Mouse (Mus musculus): ENCODE data around the gene Retreg3. TPM values are rescaled to one million over a fixed set of nuclear protein-coding genes. Genes with fewer than 3 reads are reported as not detected.
A peak's percentile ranks its signal among the peaks of the same experiment; 100 is the strongest.

The Retreg3 gene
- polyA plus RNA-seq, 1 experiment from 2014 or later = 10.5 TPM

DNA sequence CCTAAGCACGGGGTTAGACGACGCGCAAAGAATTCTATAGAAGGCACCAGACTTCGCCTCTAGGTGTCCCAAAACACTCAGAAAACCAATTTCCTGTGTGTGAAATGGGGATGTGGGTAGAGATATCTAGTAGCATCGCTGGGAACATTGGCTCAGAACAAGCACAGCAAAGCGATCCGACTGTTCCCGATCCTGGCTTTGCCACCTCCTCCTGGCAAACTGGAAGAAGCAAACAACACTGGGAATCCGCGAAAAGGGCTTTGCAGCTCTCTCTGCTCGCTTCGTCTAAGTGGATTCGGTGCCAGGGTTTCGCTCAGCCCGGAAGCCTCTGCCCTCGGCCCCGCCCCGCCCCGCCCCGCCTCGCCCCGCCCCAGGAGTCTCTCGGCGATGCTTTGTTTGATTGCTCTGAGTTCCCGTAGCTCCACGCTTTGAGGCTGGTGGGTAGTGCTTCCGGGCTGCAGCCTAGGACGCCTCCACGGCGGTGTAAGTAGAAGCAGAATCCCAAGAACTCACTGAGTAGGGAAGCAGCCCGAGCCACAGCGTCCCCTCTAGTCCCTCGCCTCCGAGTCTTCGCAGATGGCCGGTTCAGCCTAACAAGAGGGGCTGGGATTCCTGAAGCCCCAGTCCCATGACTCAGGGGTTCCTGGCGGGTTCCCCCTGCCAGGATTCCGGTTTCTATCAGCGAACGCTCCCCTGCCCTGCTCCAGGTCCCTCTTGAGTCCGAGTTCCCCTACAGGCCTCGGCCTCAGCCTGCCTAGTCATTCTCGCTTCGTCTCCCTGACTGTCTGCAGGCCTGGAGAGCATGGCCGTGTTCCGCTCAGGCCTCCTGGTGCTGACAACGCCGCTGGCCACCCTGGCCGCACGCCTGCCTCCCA, 37.2 kb downstream of the Retreg3 start, which contains the start of gene Coasy:
Gene Coasy, plus strand, starts transcription at position 358 of the 875 bp plus-strand sequence.
- Histone ChIP-seq H3K4me2 (replicated peaks; ENCODE audit: low read depth, low read length) (peak within 1 kb of the TSS; percentile 97), H3K4me3 (ENCODE audit: low read length) (peak within 1 kb of the TSS; percentile 84), H3K27me3 (ENCODE audit: control insufficient read depth, insufficient read depth, low read length) (peaks cover 40% of the 10 kb centered on the region), H3K9ac (ENCODE audit: low read depth, low read length) (peak within 1 kb of the TSS; percentile 94), H3K36me3 (ENCODE audit: control insufficient read depth, insufficient read depth, low read length) (0 out of 2 replicates have a peak, but pooled peaks cover 6% of the 10 kb centered on the region), H3K9me3 (ENCODE audit: control insufficient read depth, low read length) (no peaks in the 10 kb centered on the region), H3K27ac (ENCODE audit: low read depth, low read length) (peak within 1 kb of the TSS; percentile 90), H3K4me1 (ENCODE audit: control insufficient read depth, insufficient read depth, low read length) (peaks cover 14% of the 10 kb centered on the region)
- under 1% methylated on average over 51 of the region's 51 CpGs for WGBS
- ATAC-seq (ENCODE audit: low FRiP score, low TSS enrichment) = peak; percentile 90

DNA sequence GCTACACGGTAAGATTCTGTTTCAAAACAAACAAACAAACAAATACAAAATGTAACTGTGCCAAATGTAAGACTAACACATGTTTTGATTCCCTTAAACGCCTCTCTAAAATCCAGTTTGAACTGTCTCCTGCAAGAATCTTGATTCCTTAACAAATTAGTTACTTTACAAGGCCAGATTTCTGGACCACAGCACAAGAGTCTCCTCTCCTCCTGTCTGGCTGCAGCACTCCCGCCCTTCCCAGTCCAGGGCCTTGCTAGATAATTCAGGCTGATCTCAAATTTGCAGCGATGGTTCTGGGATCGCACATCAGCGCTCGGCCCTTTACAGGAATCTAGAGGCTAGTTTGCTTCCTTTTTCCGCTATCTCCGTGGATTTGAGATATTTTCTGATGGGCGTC, 38.0 kb downstream of the Retreg3 start:
- Histone ChIP-seq H3K27me3 (ENCODE audit: control insufficient read depth, insufficient read depth, low read length) (peaks cover 43% of the 10 kb centered on the region), H3K4me2 (replicated peaks; ENCODE audit: low read depth, low read length) (peak overlapping the region; percentile 97), H3K4me3 (ENCODE audit: low read length) (peak overlapping the region; percentile 84), H3K9ac (ENCODE audit: low read depth, low read length) (peak overlapping the region; percentile 51; the same call in 1 of the 2 replicates), H3K27ac (ENCODE audit: low read depth, low read length) (peak overlapping the region; percentile 14; the same call in 1 of the 2 replicates), H3K36me3 (ENCODE audit: control insufficient read depth, insufficient read depth, low read length) (0 out of 2 replicates have a peak, but pooled peaks cover 6% of the 10 kb centered on the region), H3K4me1 (ENCODE audit: control insufficient read depth, insufficient read depth, low read length) (peaks cover 14% of the 10 kb centered on the region), H3K9me3 (ENCODE audit: control insufficient read depth, low read length) (no peaks in the 10 kb centered on the region)
- no peak for ATAC-seq (ENCODE audit: low FRiP score, low TSS enrichment)
- 6% methylated on average over 10 of the region's 10 CpGs for WGBS

DNA sequence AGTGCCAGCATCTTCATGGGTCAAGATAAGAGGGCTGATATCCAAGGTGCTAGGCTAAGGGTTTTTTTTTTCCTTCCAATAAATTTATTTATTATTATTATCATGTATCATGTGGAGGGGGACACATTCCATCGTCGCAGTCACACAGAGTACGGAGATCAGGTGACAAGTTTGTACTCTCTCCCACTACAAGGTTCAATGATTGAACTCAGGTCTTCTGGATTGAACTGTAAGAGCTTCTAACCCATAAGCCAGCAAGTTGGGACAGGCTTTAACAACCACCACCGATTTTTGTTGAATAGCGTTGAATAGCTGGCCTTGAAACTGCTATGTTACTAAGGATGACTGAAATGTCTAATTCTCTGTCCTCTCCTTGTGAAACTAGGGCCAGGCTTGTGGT, 39.3 kb downstream of the Retreg3 start:
- Histone ChIP-seq H3K27me3 (ENCODE audit: control insufficient read depth, insufficient read depth, low read length) (peaks cover 43% of the 10 kb centered on the region), H3K36me3 (ENCODE audit: control insufficient read depth, insufficient read depth, low read length) (0 out of 2 replicates have a peak, but pooled peaks cover 1% of the 10 kb centered on the region), H3K4me2 (replicated peaks; ENCODE audit: low read depth, low read length) (no peak overlapping the region), H3K9me3 (ENCODE audit: control insufficient read depth, low read length) (no peaks in the 10 kb centered on the region), H3K4me1 (ENCODE audit: control insufficient read depth, insufficient read depth, low read length) (peaks cover 14% of the 10 kb centered on the region), H3K4me3 (ENCODE audit: low read length) (no peak overlapping the region), H3K9ac (ENCODE audit: low read depth, low read length) (no peak overlapping the region), H3K27ac (ENCODE audit: low read depth, low read length) (no peak overlapping the region)
- ATAC-seq (ENCODE audit: low FRiP score, low TSS enrichment) = no peak
- 66% methylated on average over 5 of the region's 5 CpGs for WGBS

DNA sequence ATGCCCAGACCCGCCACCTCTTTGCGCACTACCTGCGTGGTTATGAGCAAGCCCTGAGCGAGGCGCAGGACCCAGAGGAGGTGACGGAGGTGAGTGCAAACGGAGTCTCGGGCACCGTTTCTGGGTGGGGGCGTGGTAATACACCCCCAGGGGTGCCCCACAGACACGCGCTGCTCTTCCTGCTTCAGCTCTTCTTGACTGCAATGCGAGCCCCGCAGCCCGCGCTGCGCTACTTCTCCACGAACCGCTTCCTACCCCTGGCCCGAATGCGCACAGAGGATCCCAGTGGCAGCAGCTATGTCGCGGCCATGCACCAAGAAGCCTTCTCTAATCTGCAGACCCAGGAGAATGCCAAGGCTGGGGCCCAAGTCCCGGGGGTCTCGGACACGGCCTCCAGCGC, 39.9 kb downstream of the Retreg3 start:
- Histone ChIP-seq H3K27ac (ENCODE audit: low read depth, low read length) (no peak overlapping the region), H3K36me3 (ENCODE audit: control insufficient read depth, insufficient read depth, low read length) (no peaks in the 10 kb centered on the region), H3K4me2 (replicated peaks; ENCODE audit: low read depth, low read length) (peak overlapping the region; percentile 8), H3K4me3 (ENCODE audit: low read length) (peak overlapping the region; percentile 4), H3K27me3 (ENCODE audit: control insufficient read depth, insufficient read depth, low read length) (peaks cover 43% of the 10 kb centered on the region), H3K4me1 (ENCODE audit: control insufficient read depth, insufficient read depth, low read length) (peaks cover 14% of the 10 kb centered on the region), H3K9ac (ENCODE audit: low read depth, low read length) (no peak overlapping the region; the same call in 1 of the 2 replicates), H3K9me3 (ENCODE audit: control insufficient read depth, low read length) (no peaks in the 10 kb centered on the region)
- ATAC-seq (ENCODE audit: low FRiP score, low TSS enrichment) = no peak
- WGBS = 5% methylated on average over 25 of the region's 27 CpGs

DNA sequence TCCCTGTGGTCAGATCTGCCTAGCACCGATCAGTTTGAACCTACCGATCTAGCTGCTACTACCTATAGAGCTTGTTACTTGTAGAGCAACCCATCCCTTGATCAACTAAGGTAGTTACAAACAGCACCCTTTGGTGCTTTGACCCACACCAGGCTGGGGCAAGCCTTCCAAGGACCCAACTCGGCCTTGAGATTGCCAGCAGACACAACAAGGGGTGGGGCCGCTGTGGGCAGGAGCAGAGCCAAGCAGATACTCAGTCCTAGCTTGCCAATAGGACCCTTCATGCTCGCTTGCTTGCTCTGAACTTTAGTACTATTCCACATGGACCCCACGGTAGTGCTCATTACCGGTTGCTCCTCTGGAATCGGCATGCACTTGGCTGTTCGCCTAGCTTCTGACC, 41.6 kb downstream of the Retreg3 start, which contains the start of gene Hsd17b1:
Gene Hsd17b1, plus strand, starts transcription at position 291 of the 400 bp plus-strand sequence.
- 73% methylated on average over 9 of the region's 9 CpGs for WGBS
- no peak for ATAC-seq (ENCODE audit: low FRiP score, low TSS enrichment)
- H3K27ac ChIP-seq (ENCODE audit: low read depth, low read length) = no peak within 1 kb of the TSS
- no peaks in the 10 kb centered on the region for H3K36me3 ChIP-seq (ENCODE audit: control insufficient read depth, insufficient read depth, low read length)
- H3K9ac ChIP-seq (ENCODE audit: low read depth, low read length) = no peak within 1 kb of the TSS
- peak within 1 kb of the TSS; percentile 4; the same call in 1 of the 2 replicates for H3K4me3 ChIP-seq (ENCODE audit: low read length)
- no peaks in the 10 kb centered on the region for H3K9me3 ChIP-seq (ENCODE audit: control insufficient read depth, low read length)
- no peak within 1 kb of the TSS for H3K4me2 ChIP-seq (replicated peaks; ENCODE audit: low read depth, low read length)
- H3K4me1 ChIP-seq (ENCODE audit: control insufficient read depth, insufficient read depth, low read length) = peaks cover 8% of the 10 kb centered on the region
- H3K27me3 ChIP-seq (ENCODE audit: control insufficient read depth, insufficient read depth, low read length) = peaks cover 43% of the 10 kb centered on the region

DNA sequence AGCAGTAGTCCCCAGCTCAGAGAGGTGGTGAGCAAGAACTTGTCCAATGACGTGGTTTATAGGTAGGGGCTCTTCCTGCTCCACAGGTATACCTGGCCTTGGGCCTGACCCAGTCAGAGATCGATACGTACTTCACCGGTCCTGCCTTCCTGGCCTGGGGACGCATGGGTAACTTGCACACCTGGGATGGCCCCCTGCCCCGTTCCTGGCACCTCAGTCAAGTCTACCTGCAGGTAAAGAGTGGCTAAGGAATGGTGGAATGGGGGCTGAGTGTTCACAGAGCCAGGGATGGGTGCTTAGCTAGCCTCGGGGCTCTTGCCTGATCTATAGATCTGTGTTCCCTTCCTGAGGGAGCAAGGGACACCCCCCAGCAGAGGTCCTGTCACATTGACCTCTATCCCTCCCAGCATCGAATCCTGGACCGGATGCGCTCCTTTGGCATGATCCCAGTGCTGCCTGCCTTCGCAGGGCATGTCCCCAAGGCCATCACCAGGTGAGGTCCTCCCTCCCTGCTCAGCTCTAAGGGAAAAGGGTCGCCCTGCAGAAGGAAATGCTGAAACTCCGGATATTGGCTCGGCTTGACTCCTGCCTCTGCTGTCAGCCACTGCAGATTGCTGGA, 47.8 kb downstream of the Retreg3 start:
- H3K36me3 ChIP-seq (ENCODE audit: control insufficient read depth, insufficient read depth, low read length) = no peaks in the 10 kb centered on the region
- no peak overlapping the region for H3K4me3 ChIP-seq (ENCODE audit: low read length)
- no peak overlapping the region for H3K27ac ChIP-seq (ENCODE audit: low read depth, low read length)
- H3K27me3 ChIP-seq (ENCODE audit: control insufficient read depth, insufficient read depth, low read length) = 0 out of 2 replicates have a peak, but pooled peaks cover 7% of the 10 kb centered on the region
- ATAC-seq (ENCODE audit: low FRiP score, low TSS enrichment) = no peak
- WGBS = 69% methylated on average over 14 of the region's 14 CpGs
- H3K9me3 ChIP-seq (ENCODE audit: control insufficient read depth, low read length) = no peaks in the 10 kb centered on the region
- H3K9ac ChIP-seq (ENCODE audit: low read depth, low read length) = no peak overlapping the region
- no peak overlapping the region for H3K4me2 ChIP-seq (replicated peaks; ENCODE audit: low read depth, low read length)
- 0 out of 2 replicates have a peak, but pooled peaks cover 4% of the 10 kb centered on the region for H3K4me1 ChIP-seq (ENCODE audit: control insufficient read depth, insufficient read depth, low read length)

DNA sequence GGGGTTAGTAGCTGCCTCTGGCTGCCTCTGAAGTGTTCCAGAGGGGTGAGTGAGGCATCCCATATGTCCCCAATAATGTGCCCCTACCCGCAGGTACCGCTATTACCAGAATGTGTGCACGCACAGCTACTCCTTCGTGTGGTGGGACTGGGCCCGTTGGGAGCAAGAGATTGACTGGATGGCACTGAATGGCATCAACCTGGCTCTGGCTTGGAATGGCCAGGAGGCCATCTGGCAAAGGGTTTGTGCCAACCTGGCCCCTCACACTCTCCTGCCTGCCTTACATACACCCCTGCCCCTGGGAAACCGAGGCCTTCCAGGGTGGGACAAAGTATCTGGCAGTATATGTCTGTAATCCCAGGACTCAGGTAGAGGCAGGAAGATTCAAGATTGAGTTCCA, 48.7 kb downstream of the Retreg3 start:
- Histone ChIP-seq H3K4me2 (replicated peaks; ENCODE audit: low read depth, low read length) (peak overlapping the region; percentile 92; the same call in 1 of the 2 replicates), H3K9me3 (ENCODE audit: control insufficient read depth, low read length) (no peaks in the 10 kb centered on the region), H3K4me1 (ENCODE audit: control insufficient read depth, insufficient read depth, low read length) (0 out of 2 replicates have a peak, but pooled peaks cover 4% of the 10 kb centered on the region), H3K27me3 (ENCODE audit: control insufficient read depth, insufficient read depth, low read length) (0 out of 2 replicates have a peak, but pooled peaks cover 7% of the 10 kb centered on the region), H3K27ac (ENCODE audit: low read depth, low read length) (no peak overlapping the region), H3K4me3 (ENCODE audit: low read length) (no peak overlapping the region), H3K9ac (ENCODE audit: low read depth, low read length) (no peak overlapping the region), H3K36me3 (ENCODE audit: control insufficient read depth, insufficient read depth, low read length) (no peaks in the 10 kb centered on the region)
- WGBS = 81% methylated on average over 6 of the region's 6 CpGs
- ATAC-seq (ENCODE audit: low FRiP score, low TSS enrichment) = no peak

DNA sequence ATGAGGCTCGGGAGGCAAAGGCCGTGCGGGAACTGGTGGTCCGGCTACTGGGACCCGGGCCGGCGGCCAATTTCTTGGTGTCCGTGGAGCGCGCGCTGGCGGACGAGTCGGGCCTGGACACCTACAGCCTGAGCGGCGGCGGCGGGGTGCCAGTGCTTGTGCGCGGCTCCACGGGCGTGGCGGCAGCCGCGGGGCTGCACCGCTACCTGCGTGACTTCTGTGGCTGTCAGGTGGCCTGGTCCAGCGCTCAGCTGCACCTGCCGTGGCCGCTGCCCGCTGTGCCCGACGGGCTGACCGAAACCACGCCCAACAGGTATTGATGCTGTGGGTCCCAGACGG, 49.5 kb downstream of the Retreg3 start:
- 0 out of 2 replicates have a peak, but pooled peaks cover 4% of the 10 kb centered on the region for H3K4me1 ChIP-seq (ENCODE audit: control insufficient read depth, insufficient read depth, low read length)
- under 1% methylated on average over 17 of the region's 36 CpGs for WGBS
- ATAC-seq (ENCODE audit: low FRiP score, low TSS enrichment) = peak; percentile 25; the same call in 1 of the 2 replicates
- peak overlapping the region; percentile 92 for H3K4me2 ChIP-seq (replicated peaks; ENCODE audit: low read depth, low read length)
- peak overlapping the region; percentile 74 for H3K9ac ChIP-seq (ENCODE audit: low read depth, low read length)
- peak overlapping the region; percentile 80 for H3K4me3 ChIP-seq (ENCODE audit: low read length)
- no peaks in the 10 kb centered on the region for H3K36me3 ChIP-seq (ENCODE audit: control insufficient read depth, insufficient read depth, low read length)
- H3K27ac ChIP-seq (ENCODE audit: low read depth, low read length) = no peak overlapping the region
- no peaks in the 10 kb centered on the region for H3K9me3 ChIP-seq (ENCODE audit: control insufficient read depth, low read length)
- H3K27me3 ChIP-seq (ENCODE audit: control insufficient read depth, insufficient read depth, low read length) = 0 out of 2 replicates have a peak, but pooled peaks cover 7% of the 10 kb centered on the region
